Mouse (Mus musculus): ENCODE measurements at regions not wholly inside any gene's neighbourhood (a gene's known extent, or its start where the extent isn't known, plus 50 kb on each side); places are given as distances from the start of the nearest gene placed in this dataset.
A peak's percentile ranks its signal among the peaks of the same experiment; 100 is the strongest.

DNA sequence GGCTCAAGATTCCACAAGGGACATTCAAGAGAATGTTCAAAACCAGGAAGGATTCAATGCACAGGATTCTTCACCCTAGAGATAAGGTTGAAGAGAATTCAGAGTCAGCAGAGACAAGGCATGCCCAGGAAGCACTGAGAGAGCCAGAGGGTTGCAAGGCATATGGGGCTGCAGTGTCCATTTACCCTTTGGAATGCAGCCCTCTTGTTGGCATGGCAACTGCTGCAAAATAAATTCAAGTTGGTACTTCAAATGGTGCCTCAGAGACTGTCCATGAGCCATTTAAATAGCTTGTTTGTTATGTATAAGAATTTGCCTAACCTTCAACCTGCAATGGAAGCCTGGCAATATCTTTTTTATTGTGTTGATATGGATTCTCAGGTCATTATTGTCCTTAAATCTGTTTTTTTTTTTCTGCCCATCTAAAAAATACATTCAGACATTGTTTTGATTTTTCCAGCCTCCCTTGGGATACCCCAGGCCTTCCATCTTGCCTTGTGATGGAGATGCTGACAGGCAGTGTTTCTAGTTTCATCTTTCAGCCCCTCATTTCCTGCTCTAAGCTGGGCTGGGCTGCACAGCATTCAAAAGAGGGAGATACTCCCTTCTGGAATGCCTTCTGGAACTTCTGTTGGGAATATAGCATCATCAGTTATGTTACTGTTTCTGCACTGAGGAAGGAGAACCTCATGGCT is 791.9 kb upstream of the 4930452B06Rik start:
- Histone ChIP-seq H3K9ac (ENCODE audit: low read length) (no peak overlapping the region), H3K4me3 (ENCODE audit: low read length) (no peak overlapping the region), H3K27me3 (ENCODE audit: control insufficient read depth, insufficient read depth, low read depth, low read length) (no peaks in the 10 kb centered on the region), H3K9me3 (ENCODE audit: control insufficient read depth, low read length) (no peaks in the 10 kb centered on the region), H3K36me3 (ENCODE audit: control insufficient read depth, insufficient read depth, low read length) (no peaks in the 10 kb centered on the region), H3K4me2 (ENCODE audit: low read depth, low read length) (no peak overlapping the region), H3K27ac (ENCODE audit: low read length) (no peak overlapping the region), H3K4me1 (replicated peaks; ENCODE audit: control insufficient read depth, insufficient read depth, low read length) (no peaks in the 10 kb centered on the region)
- no peak for ATAC-seq (ENCODE audit: low read depth)

DNA sequence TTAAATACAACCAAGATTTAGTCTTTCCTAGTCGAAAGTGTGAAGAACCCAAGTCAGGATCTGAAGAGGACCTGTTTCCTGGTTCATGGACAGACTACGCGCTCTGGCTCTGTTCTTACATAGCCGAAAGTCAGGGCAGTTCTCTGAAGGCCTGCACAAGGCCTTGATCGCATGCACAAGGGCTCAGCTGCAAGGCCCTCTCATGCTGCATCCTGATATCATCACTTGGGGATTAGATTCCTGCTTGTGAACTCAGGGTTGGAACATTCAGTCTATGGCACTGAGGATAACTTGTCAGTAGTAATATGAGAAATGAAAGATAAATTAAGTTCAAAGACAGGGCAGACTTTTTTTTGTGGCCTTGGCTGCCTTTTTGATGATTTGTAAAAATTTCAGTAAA is 789.9 kb upstream of the 4930452B06Rik start:
- no peaks in the 10 kb centered on the region for H3K4me1 ChIP-seq (replicated peaks; ENCODE audit: control insufficient read depth, insufficient read depth, low read length)
- WGBS, result 85% methylated on average over 5 of the region's 5 CpGs
- H3K9me3 ChIP-seq (ENCODE audit: control insufficient read depth, low read length), result no peaks in the 10 kb centered on the region
- H3K4me3 ChIP-seq (ENCODE audit: low read length), result no peak overlapping the region
- H3K36me3 ChIP-seq (ENCODE audit: control insufficient read depth, insufficient read depth, low read length), result no peaks in the 10 kb centered on the region
- no peak overlapping the region for H3K4me2 ChIP-seq (ENCODE audit: low read depth, low read length)
- no peaks in the 10 kb centered on the region for H3K27me3 ChIP-seq (ENCODE audit: control insufficient read depth, insufficient read depth, low read depth, low read length)
- H3K27ac ChIP-seq (ENCODE audit: low read length), result no peak overlapping the region
- no peak for ATAC-seq (ENCODE audit: low read depth)
- H3K9ac ChIP-seq (ENCODE audit: low read length), result no peak overlapping the region

DNA sequence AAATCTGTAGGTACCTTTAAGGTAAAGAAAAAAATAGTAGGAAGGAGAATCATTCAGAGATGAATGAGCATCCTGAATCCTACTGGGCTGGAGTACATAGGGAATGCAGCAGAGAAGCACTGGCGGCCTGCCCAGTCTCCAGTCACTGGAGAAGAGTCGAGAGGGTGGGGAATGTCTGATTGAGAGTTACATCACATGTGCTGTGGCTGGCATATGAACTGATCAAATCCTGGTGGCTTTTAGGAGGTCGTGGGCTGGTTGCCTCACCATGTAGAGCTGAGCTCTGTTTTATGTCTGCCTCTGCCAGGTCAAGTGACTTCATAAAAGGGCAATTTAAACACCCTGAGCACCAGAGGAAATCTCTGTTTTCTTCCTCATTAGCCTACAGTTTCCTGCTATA is 783.9 kb upstream of the 4930452B06Rik start:
- Histone ChIP-seq H3K4me3 (ENCODE audit: low read length) (no peak overlapping the region), H3K4me2 (ENCODE audit: low read depth, low read length) (no peak overlapping the region), H3K9me3 (ENCODE audit: control insufficient read depth, low read length) (no peaks in the 10 kb centered on the region), H3K9ac (ENCODE audit: low read length) (no peak overlapping the region), H3K4me1 (replicated peaks; ENCODE audit: control insufficient read depth, insufficient read depth, low read length) (peaks cover 4% of the 10 kb centered on the region; the same call in 1 of the 2 replicates), H3K27me3 (ENCODE audit: control insufficient read depth, insufficient read depth, low read depth, low read length) (no peaks in the 10 kb centered on the region), H3K27ac (ENCODE audit: low read length) (no peak overlapping the region), H3K36me3 (ENCODE audit: control insufficient read depth, insufficient read depth, low read length) (no peaks in the 10 kb centered on the region)
- ATAC-seq (ENCODE audit: low read depth), result peak; percentile 68
- WGBS, result 31% methylated on average over 3 of the region's 3 CpGs

DNA sequence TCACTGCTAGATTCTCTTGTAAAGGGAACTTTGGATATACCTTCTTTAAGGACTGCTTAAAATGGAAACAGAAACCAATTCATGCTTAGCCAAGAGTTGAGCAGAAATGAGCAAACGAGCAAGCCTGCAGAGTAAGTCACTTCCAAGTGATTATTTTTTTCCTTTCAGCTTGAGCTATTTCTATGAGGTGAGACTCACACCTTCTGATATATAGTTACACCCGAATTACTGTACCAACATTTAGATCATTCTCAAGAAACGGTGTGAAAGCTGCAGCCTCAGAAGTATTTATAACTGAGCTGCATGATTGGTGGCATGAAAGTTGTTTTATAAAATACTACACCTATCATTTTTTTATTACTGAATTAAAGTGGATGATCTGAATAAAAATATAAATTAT is 771.9 kb upstream of the 4930452B06Rik start:
- 62% methylated on average over 3 of the region's 3 CpGs for WGBS
- no peaks in the 10 kb centered on the region for H3K4me1 ChIP-seq (replicated peaks; ENCODE audit: control insufficient read depth, insufficient read depth, low read length)
- no peak overlapping the region for H3K27ac ChIP-seq (ENCODE audit: low read length)
- H3K36me3 ChIP-seq (ENCODE audit: control insufficient read depth, insufficient read depth, low read length), result no peaks in the 10 kb centered on the region
- no peak overlapping the region for H3K4me2 ChIP-seq (ENCODE audit: low read depth, low read length)
- no peak overlapping the region for H3K4me3 ChIP-seq (ENCODE audit: low read length)
- no peaks in the 10 kb centered on the region for H3K27me3 ChIP-seq (ENCODE audit: control insufficient read depth, insufficient read depth, low read depth, low read length)
- H3K9me3 ChIP-seq (ENCODE audit: control insufficient read depth, low read length), result no peaks in the 10 kb centered on the region
- no peak overlapping the region for H3K9ac ChIP-seq (ENCODE audit: low read length)
- ATAC-seq (ENCODE audit: low read depth), result no peak

DNA sequence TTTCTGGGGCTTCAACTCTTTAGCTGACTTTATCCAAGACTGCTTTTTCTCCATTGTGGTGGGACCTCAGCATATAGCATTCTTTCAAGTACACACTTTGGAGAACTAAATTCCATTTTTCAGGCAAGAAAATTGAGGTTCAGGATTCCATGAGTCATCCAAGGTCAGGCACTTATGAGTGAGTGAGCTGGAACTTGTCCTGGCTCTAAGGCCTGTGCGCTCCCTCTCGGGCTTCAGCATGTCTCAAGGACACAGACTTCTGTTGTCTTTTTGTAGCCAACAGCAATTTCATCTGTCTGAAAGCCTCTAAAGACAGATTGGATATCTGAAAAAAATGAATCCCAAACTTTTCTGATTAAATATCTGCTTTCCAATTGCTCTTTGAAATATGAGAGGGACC is 769.1 kb upstream of the 4930452B06Rik start:
- no peaks in the 10 kb centered on the region for H3K36me3 ChIP-seq (ENCODE audit: control insufficient read depth, insufficient read depth, low read length)
- no peaks in the 10 kb centered on the region for H3K9me3 ChIP-seq (ENCODE audit: control insufficient read depth, low read length)
- no peaks in the 10 kb centered on the region for H3K4me1 ChIP-seq (replicated peaks; ENCODE audit: control insufficient read depth, insufficient read depth, low read length)
- H3K27me3 ChIP-seq (ENCODE audit: control insufficient read depth, insufficient read depth, low read depth, low read length), result no peaks in the 10 kb centered on the region
- no peak overlapping the region for H3K9ac ChIP-seq (ENCODE audit: low read length)
- H3K4me3 ChIP-seq (ENCODE audit: low read length), result no peak overlapping the region
- ATAC-seq (ENCODE audit: low read depth), result no peak
- H3K4me2 ChIP-seq (ENCODE audit: low read depth, low read length), result no peak overlapping the region
- no peak overlapping the region for H3K27ac ChIP-seq (ENCODE audit: low read length)
- WGBS, result 84% methylated on average over 2 of the region's 2 CpGs

DNA sequence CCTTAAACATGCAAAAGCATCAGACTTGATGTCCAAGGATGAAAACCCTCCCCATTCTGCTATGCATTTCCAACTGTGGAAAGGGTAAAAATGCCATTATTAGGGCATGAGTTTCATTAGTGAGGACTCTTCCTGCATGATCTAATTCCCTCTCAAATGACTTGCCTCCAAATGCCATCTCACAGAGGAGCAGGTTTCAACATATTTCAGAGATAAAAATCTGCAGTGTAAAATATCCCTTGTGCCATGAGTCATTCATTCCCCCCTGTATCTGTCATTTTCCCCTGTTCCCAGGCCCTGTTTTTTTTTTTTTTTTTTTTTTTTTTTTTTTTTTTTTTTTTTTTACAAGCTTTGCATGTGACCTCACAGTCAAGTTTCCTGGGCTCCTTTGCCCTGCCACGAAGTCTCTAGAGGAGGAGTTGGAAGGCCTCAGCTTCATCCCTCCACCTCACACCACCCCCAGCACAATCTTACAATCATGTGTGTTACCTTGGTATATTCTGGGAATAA is 767.1 kb upstream of the 4930452B06Rik start:
- Histone ChIP-seq H3K4me2 (ENCODE audit: low read depth, low read length) (no peak overlapping the region), H3K9ac (ENCODE audit: low read length) (no peak overlapping the region), H3K27me3 (ENCODE audit: control insufficient read depth, insufficient read depth, low read depth, low read length) (no peaks in the 10 kb centered on the region), H3K27ac (ENCODE audit: low read length) (no peak overlapping the region), H3K36me3 (ENCODE audit: control insufficient read depth, insufficient read depth, low read length) (no peaks in the 10 kb centered on the region), H3K9me3 (ENCODE audit: control insufficient read depth, low read length) (no peaks in the 10 kb centered on the region), H3K4me3 (ENCODE audit: low read length) (no peak overlapping the region), H3K4me1 (replicated peaks; ENCODE audit: control insufficient read depth, insufficient read depth, low read length) (no peaks in the 10 kb centered on the region)
- no peak for ATAC-seq (ENCODE audit: low read depth)
- WGBS, result 26% methylated on average over 1 of the region's 1 CpGs

DNA sequence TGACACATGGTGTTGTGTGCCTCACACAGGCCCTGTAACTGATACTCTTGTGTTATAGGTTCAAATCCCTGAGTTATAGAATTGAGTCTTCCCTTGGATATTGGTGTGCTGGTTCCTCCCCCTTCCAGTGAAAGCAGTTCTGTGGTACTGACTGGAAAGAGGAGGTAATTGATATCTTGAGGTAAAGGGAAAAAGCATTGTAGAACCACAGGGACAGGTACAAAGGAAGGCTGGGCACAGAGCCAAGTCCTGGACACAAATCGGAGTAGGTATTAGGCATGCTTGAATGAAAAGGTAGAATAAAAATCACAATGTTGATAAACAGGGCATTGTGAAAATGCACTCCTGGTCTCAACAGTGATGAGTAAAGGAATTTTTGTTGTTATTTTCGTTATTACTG is 765.8 kb upstream of the 4930452B06Rik start:
- WGBS, result 77% methylated on average over 2 of the region's 2 CpGs
- ATAC-seq (ENCODE audit: low read depth), result no peak
- H3K9me3 ChIP-seq (ENCODE audit: control insufficient read depth, low read length), result no peaks in the 10 kb centered on the region

DNA sequence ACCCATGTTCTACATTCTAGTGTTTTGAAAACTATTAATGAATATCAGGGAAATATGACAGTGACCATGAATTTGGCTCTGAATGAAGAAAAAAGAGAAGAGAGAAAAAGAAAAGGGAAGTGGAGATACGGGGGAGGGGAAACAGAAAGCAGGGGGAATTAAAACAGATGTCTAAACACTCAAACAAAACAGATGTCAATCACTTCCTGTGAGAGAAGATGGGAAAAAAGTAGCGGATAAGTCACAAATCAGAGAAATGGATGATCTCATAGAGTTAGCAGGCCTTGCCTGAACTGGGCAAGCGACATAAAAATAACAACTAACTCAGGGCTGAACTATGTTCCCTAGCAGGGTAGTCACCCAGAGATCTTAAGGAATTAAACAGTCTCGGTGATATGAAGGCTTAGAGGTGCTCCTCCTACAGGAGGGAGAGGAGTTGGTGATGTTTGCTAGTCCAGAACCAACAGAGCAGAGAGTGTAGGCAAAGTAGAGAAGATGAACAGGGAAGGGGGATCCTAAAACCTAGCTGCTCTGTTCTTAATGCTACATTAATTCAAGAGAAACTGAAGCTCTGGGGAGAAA is 745.9 kb upstream of the 4930452B06Rik start:
- no peak overlapping the region for H3K9ac ChIP-seq (ENCODE audit: low read length)
- H3K4me3 ChIP-seq (ENCODE audit: low read length), result no peak overlapping the region
- no peak overlapping the region for H3K4me2 ChIP-seq (ENCODE audit: low read depth, low read length)
- no peak overlapping the region for H3K27ac ChIP-seq (ENCODE audit: low read length)
- no peak for ATAC-seq (ENCODE audit: low read depth)
- H3K4me1 ChIP-seq (replicated peaks; ENCODE audit: control insufficient read depth, insufficient read depth, low read length), result no peaks in the 10 kb centered on the region
- WGBS, result 47% methylated on average over 4 of the region's 4 CpGs
- no peaks in the 10 kb centered on the region for H3K36me3 ChIP-seq (ENCODE audit: control insufficient read depth, insufficient read depth, low read length)
- H3K9me3 ChIP-seq (ENCODE audit: control insufficient read depth, low read length), result no peaks in the 10 kb centered on the region
- H3K27me3 ChIP-seq (ENCODE audit: control insufficient read depth, insufficient read depth, low read depth, low read length), result no peaks in the 10 kb centered on the region

More for the DNA sequence above, 765.8 kb upstream of the 4930452B06Rik start:
- Histone ChIP-seq H3K9ac (ENCODE audit: low read length) (no peak overlapping the region), H3K4me1 (replicated peaks; ENCODE audit: control insufficient read depth, insufficient read depth, low read length) (no peaks in the 10 kb centered on the region), H3K36me3 (ENCODE audit: control insufficient read depth, insufficient read depth, low read length) (no peaks in the 10 kb centered on the region), H3K27ac (ENCODE audit: low read length) (no peak overlapping the region), H3K4me3 (ENCODE audit: low read length) (no peak overlapping the region), H3K27me3 (ENCODE audit: control insufficient read depth, insufficient read depth, low read depth, low read length) (no peaks in the 10 kb centered on the region), H3K4me2 (ENCODE audit: low read depth, low read length) (no peak overlapping the region)

DNA sequence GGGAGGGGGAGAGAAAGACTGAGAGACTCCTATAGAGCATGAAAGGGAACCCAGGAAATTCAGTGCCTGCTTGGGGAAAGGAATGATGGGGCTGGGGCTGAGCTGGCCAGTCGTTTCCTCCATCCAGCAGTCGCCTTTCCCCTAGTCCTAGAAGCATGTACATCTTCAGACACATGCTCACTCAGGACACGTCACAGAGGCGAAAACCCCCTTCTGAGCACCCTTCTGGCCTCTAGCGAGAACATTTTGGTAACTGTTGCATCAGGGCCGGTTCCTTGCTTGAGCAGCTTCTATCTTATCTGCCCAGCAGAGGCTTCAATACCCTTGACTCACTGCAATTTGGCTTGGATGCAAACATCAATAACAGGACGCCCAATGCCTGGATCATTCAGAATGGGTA is 737.6 kb upstream of the 4930452B06Rik start:
- H3K9me3 ChIP-seq (ENCODE audit: control insufficient read depth, low read length), result no peaks in the 10 kb centered on the region
- WGBS, result 67% methylated on average over 7 of the region's 7 CpGs

More for the DNA sequence above, 737.6 kb upstream of the 4930452B06Rik start:
- H3K4me3 ChIP-seq (ENCODE audit: low read length), result no peak overlapping the region
- no peak overlapping the region for H3K9ac ChIP-seq (ENCODE audit: low read length)
- H3K27ac ChIP-seq (ENCODE audit: low read length), result no peak overlapping the region
- no peaks in the 10 kb centered on the region for H3K27me3 ChIP-seq (ENCODE audit: control insufficient read depth, insufficient read depth, low read depth, low read length)
- no peaks in the 10 kb centered on the region for H3K36me3 ChIP-seq (ENCODE audit: control insufficient read depth, insufficient read depth, low read length)
- H3K4me2 ChIP-seq (ENCODE audit: low read depth, low read length), result no peak overlapping the region
- no peak for ATAC-seq (ENCODE audit: low read depth)
- H3K4me1 ChIP-seq (replicated peaks; ENCODE audit: control insufficient read depth, insufficient read depth, low read length), result no peaks in the 10 kb centered on the region

Data from lung, embryonic 16.5 days (tissue).